Mouse (Mus musculus) CD4-positive, CD25-positive, alpha-beta regulatory T cell, adult 4 months (primary cell): ENCODE results near the gene Tshr. TPM values are rescaled to one million over a fixed set of nuclear protein-coding genes. Genes with fewer than 3 reads are reported as not detected.
A peak's percentile ranks its signal among the peaks of the same experiment; 100 is the strongest.
"Not testable (repeated sequence)": the region's sequence is repeated elsewhere in the genome, so short reads cannot be mapped to it uniquely, and the experiment has no call there.

Experiments used
- ATAC-seq: one replicate; pipeline ENCODE4 v1.8.0; 2017
- polyA plus RNA-seq, 2 experiments: library from polyadenylated mRNA; unstranded; fragments of 100-300 nt; shearing (Covaris generic); gene quantifications; one replicate each; pipeline ENCODE4 v1.2.1; 2017

Tshr gene
- polyA plus RNA-seq, 2 experiments from 2014 or later, result not detected

DNA sequence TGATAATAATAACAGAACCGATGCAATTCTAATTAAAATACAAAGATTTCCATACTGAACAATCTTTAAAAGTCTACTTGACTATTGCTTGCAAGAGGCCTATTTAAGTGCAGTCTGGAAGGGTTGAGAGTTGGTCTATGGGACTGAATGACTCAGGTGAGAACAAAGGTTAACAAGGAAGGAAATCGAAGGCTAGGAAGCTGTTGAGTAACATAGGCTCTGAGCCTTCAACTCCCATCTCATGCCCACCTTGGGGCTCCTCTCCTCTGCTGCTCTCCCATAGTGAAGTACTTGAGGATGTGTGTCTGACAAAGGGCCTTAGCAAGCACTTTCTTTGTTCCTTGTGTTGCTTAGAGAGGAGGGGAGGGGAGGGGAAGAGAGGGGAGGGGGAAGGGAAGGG is 116.1 kb downstream of the Tshr start:
- no peak for ATAC-seq

DNA sequence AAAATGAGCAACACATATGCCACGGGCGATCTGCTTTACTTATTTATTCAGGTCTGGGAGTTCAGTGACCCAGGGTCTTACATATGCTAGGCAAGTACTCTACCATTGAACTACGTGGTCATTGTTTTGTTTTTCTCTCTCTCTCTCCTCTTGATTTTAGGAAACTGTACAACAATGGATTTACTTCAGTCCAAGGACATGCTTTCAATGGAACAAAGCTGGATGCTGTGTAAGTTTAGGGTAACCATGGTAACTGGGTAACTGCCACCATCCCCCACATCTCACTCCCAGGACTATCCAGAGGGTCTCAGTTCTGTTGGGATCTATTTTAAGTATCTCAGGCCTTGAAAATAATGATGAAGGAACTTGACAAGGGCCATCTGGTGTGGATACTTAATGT is 127.4 kb downstream of the Tshr start:
- no peak for ATAC-seq

GRCm38 (mm10) chr12:91513980-91514379 is 129.6 kb downstream of the Tshr start:
- no peak for ATAC-seq

DNA sequence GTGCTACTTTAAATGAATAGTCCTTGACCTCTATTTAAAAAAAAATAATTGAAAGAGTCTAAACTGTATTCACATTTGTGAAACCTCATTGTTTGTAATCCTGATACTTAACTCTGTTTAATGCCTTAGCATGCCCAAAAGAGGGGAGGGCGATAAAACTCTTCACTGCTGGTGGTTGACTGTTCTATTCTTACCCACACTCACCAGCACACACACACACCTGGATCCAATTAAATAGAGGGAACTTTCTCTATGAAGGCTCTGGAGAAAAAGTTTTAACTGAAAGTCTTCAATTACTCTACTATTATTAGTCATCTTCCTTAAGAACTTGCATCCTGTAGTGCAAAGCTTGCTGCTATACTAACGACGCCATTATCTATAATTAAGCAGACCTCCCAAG is 133.4 kb downstream of the Tshr start:
- no peak for ATAC-seq

GRCm38 (mm10) chr12:91523626-91524025 is 139.3 kb downstream of the Tshr start:
- peak; percentile 96 for ATAC-seq

DNA sequence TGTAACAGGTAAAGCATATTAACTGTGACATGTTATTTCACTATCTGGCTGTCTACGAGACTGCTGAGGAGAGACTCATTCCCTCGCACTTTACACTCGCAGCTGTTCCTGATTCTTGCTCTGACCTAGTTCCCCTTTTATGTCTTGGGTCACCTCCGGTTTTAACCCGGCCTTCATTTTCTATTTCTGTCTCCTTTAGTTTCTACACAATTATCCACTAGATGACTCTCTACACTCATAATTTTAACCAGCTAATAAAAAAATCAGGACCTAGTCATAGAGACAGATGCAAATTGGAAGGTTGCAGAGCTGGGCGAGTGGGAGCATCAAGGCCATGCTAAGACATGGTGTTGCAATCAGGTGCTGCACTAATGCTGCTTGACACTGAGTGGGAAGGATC is 150.2 kb downstream of the Tshr start:
- no peak for ATAC-seq

- ATAC-seq, result no peak
Measured at GRCm38 (mm10) chr12:91540202-91540601, 155.8 kb downstream of the Tshr start.

DNA sequence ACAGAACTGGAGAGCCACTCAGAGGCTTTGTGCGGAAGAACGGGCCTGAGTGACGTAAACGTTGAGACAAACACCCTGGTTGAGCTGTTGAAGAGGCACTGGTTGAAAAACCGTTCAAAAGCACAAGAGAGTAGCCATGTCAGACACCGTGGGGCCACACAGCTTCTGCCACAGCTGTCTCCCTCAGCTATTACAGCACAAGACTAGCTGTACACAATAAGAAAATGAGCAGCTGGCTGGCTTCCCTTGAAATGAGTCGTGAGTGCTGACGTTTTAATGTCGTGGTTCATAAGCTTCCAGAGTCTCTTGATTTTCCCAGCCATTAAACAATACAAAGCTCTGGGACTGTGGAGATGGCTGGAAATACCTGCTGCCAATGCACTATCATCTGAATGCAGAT is 165.1 kb downstream of the Tshr start:
- ATAC-seq, result no peak

GRCm38 (mm10) chr12:91551773-91552526 is 167.6 kb downstream of the Tshr start:
- no peak for ATAC-seq

DNA sequence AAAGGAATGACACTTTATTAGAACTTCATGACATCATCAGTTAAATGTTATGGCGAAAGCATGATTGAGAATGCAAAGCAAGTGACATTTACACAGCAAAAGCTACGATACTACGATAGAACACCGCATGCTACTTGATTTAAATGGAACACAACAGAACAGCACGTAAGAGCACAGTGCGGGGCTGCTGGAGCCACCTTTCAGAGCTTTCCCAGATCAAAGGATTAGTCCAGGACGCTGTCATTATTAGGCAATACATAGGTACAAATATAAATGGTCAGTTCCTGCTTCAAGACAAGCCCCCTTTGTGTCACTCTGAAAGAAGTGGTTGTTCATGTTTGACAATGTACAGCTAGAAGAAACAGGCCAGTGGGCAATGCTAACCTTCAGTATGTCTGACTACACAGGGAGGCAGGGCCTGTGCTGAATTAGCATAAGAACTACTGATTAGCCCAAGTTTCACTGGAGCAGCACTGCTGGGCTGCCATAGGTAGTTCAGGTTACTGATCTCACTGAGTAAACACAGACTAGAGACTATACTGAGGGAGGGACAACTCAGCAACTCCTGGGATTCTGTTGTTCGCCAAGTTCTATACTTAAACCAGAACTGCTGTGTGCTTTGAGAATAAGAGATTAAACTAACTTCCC is 173.1 kb downstream of the Tshr start:
- ATAC-seq, result not testable (repeated sequence)

DNA sequence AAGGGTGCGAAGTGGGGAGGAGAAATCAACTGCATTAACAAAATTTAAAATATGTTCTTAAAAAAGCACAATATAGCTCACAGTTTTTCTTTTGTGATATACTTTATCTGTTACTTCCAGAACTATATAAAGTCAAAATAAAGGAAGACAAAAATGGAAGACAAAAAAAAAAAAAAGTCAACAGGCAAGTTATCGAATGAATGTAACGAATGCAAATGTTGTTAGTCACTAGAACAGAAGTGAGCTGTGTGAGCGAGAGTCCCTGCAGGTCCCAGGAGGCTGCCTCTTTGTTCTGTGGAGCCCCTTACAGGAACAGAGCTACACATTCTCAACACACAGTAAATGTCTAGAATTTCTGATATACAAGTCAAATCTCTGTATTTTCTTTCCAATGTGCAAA is 173.8 kb downstream of the Tshr start:
- ATAC-seq, result not testable (repeated sequence)

- no peak for ATAC-seq
Measured at GRCm38 (mm10) chr12:91567145-91567544, 182.8 kb downstream of the Tshr start.

DNA sequence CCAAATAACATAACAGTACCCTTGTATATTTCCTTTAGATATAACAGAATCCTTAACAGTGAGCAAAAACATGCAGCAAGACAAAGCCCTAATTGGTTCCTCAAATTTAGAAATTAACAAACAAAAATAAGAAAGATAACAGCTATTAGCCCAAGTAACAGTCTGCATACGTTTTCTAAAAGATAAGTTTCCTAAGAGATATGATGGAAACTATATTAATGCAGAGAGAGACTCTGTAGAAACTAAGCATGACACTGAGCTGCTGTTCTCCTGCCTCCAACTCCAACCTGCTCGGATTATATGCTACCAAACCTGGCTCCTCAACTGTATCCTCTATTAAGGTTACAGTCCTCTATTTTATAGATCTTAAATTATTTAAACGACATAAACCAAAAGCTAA is 184.9 kb downstream of the Tshr start:
- no peak for ATAC-seq

DNA sequence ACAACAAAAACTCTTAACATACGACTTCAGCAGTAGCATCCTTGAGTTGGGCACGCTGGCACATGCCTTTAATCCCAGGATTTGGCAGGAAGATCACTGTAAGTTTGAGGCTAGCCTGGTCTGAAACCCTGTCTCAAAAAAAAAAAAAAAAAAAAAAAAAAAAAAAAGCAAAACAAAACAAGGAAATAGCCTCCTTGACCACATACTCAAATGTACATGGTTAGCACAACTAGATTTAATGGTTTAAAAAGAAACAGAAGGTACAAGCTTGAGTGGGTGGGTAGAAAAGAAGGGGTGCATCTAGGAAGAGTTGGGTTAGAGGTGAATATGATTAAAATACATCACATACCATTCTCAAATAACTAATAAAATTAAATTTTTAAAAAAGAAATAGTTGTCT is 187.3 kb downstream of the Tshr start:
- ATAC-seq, result no peak

GRCm38 (mm10) chr12:91579665-91580064 is 195.3 kb downstream of the Tshr start:
- no peak for ATAC-seq

GRCm38 (mm10) chr12:91581204-91582070 is 197.1 kb downstream of the Tshr start:
- no peak for ATAC-seq

- ATAC-seq, result peak; percentile 25
Measured at GRCm38 (mm10) chr12:91582362-91583002, 198.1 kb downstream of the Tshr start.

DNA sequence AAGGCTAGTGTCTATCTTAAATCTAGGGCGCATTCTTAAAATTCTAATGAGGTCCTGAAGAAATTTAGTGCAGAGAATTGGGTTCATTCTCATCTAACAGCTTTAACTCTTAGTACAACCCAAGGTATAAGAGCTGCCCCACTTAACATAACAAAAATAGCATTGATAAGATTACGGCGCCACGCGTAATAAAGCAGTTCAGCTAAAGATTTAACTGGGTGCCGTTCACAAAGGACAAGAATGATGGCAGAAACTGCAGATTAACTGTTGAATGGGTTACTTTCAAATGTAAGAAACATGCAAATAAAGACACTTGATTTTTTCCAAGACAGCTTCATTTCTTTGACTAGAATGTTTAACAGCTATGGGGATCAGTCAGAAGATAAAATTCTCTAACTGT is 199.0 kb downstream of the Tshr start:
- ATAC-seq, result no peak

DNA sequence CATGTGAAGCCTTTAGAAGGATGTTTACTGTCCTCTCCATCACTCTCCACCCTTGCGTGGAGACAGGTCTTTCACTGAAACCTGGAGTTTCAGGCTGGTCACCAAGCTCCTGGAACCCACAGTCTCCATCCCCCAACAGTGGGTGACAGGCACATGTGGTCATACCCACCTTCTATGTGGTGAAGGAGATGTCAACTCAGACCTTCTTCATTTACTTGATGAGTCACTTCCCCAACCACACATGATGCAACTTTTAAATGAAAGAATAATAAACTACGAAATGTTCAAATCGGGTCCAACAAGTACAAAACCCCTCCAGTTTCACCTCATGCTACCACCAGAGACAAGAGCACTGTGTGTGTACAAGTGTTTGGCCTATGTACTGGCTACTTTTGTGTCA is 200.8 kb downstream of the Tshr start:
- ATAC-seq, result no peak

GRCm38 (mm10) chr12:91585815-91586214 is 201.5 kb downstream of the Tshr start:
- ATAC-seq, result not testable (repeated sequence)

GRCm38 (mm10) chr12:91587077-91587476 is 202.7 kb downstream of the Tshr start:
- no peak for ATAC-seq

- no peak for ATAC-seq
Measured at GRCm38 (mm10) chr12:91587491-91588033, 203.2 kb downstream of the Tshr start.
